Mouse (Mus musculus) CH12.LX (cell line): ENCODE data around the gene Bcl2l11. TPM values are rescaled to one million over a fixed set of nuclear protein-coding genes. Genes with fewer than 3 reads are reported as not detected.

Experiments
- DNase-seq: peaks from one replicate; pipeline ENCODE4 v3.0.0-alpha.2; 2013; ENCODE audit errors: extremely low read depth
- H3K27ac ChIP-seq: 2 replicates; pipeline ENCODE4 v1.5.1; 2012; ENCODE audit warnings: low read depth, mild to moderate bottlenecking, control low read depth, moderate library complexity; ENCODE audit not compliant: insufficient read depth
- H3K27me3 ChIP-seq: replicated peaks from 2 replicates; pipeline ENCODE3; 2012; ENCODE audit warnings: inconsistent platforms
- H3K36me3 ChIP-seq, 2 experiments: replicated peaks in 1 of 2; 2 replicates each; pipeline versions ENCODE3 to v1.6.1; 2012; ENCODE audit warnings: inconsistent platforms in 1 of 2, low read length in 1 of 2, mild to moderate bottlenecking in 1 of 2, mixed read lengths in 1 of 2, moderate library complexity in 1 of 2; ENCODE audit not compliant: control insufficient read depth in 1 of 2, insufficient read depth in 1 of 2
- H3K4me1 ChIP-seq, 2 experiments: 2 replicates each; pipeline ENCODE4 v1.6.1; 2012; ENCODE audit warnings: inconsistent platforms in 1 of 2, moderate library complexity in 1 of 2; ENCODE audit not compliant: insufficient read depth in 2 of 2, control insufficient read depth in 1 of 2
- H3K4me2 ChIP-seq: 2 replicates; pipeline ENCODE4 v1.6.1; 2012; ENCODE audit warnings: low read depth, mild to moderate bottlenecking, control low read depth; ENCODE audit not compliant: poor library complexity, insufficient read depth, severe bottlenecking
- H3K4me3 ChIP-seq, 3 experiments: fragments of 150-350 bp in 1 of 3; sonication (generic) in 1 of 3; replicated peaks in 1 of 3; 2 replicates each; pipeline versions ENCODE3 to v1.5.1; 2011 to 2012; ENCODE audit warnings: low read depth in 2 of 3, low read length in 2 of 3, mild to moderate bottlenecking in 2 of 3, moderate library complexity in 2 of 3, control low read depth in 1 of 3, improper control_type of control experiment in 1 of 3, inconsistent platforms in 1 of 3, mixed read lengths in 1 of 3; ENCODE audit not compliant: poor library complexity in 1 of 3
- H3K79me2 ChIP-seq: replicated peaks from 2 replicates; pipeline ENCODE4 v1.6.1; 2012; ENCODE audit warnings: mild to moderate bottlenecking, moderate library complexity; ENCODE audit not compliant: control insufficient read depth, poor library complexity, insufficient read depth, severe bottlenecking; ENCODE audit errors: extremely low read depth
- H3K9ac ChIP-seq: 2 replicates; pipeline ENCODE4 v1.6.1; 2012; ENCODE audit warnings: low read depth, mild to moderate bottlenecking, control low read depth, moderate library complexity; ENCODE audit not compliant: insufficient read depth
- H3K9me3 ChIP-seq: replicated peaks from 2 replicates; pipeline ENCODE3; 2012; ENCODE audit warnings: low read length, inconsistent platforms, mixed read lengths
- CHD1 ChIP-seq: IDR thresholded peaks from 2 replicates; pipeline ENCODE4 v1.6.1; 2012; ENCODE audit warnings: low read depth, low read length, improper control_type of control experiment, inconsistent platforms
- CTCF ChIP-seq, 2 experiments: IDR thresholded peaks in 1 of 2; conservative IDR thresholded peaks in 1 of 2; 2 replicates each; pipeline ENCODE4 v1.5.1; 2011 to 2012; ENCODE audit warnings: low read depth in 2 of 2, low read length in 2 of 2, improper control_type of control experiment in 1 of 2, inconsistent platforms in 1 of 2, mild to moderate bottlenecking in 1 of 2, moderate library complexity in 1 of 2
- E2F4 ChIP-seq: IDR thresholded peaks from 2 replicates; pipeline ENCODE4 v1.6.1; 2011; ENCODE audit warnings: low read depth, low read length, improper control_type of control experiment; ENCODE audit not compliant: insufficient replicate concordance
- ELF1 ChIP-seq: IDR thresholded peaks from 2 replicates; pipeline ENCODE4 v1.6.1; 2014; ENCODE audit warnings: low read depth, mild to moderate bottlenecking, inconsistent platforms, low read length, improper control_type of control experiment
- GABPA ChIP-seq: IDR thresholded peaks from 2 replicates; pipeline ENCODE4 v1.6.1; 2012; ENCODE audit warnings: low read depth, low read length, improper control_type of control experiment, inconsistent platforms; ENCODE audit not compliant: insufficient replicate concordance
- HCFC1 ChIP-seq: IDR thresholded peaks from 2 replicates; pipeline ENCODE4 v1.6.1; 2012; ENCODE audit warnings: low read depth, mild to moderate bottlenecking, inconsistent platforms, low read length, improper control_type of control experiment
- JUND ChIP-seq: conservative IDR thresholded peaks from 2 replicates; pipeline ENCODE4 v1.6.1; 2011; ENCODE audit warnings: low read depth, low read length, improper control_type of control experiment
- KAT2A ChIP-seq: IDR thresholded peaks from 2 replicates; pipeline ENCODE4 v1.6.1; 2012; ENCODE audit warnings: low read length, improper control_type of control experiment, inconsistent platforms; ENCODE audit not compliant: insufficient replicate concordance
- MAFK ChIP-seq: IDR thresholded peaks from 2 replicates; pipeline ENCODE4 v1.6.1; 2011; ENCODE audit warnings: low read length, improper control_type of control experiment; ENCODE audit not compliant: insufficient replicate concordance
- MAX ChIP-seq: IDR thresholded peaks from 2 replicates; pipeline ENCODE4 v1.6.1; 2011; ENCODE audit warnings: low read length, improper control_type of control experiment
- MEF2A ChIP-seq: IDR thresholded peaks from 2 replicates; pipeline ENCODE4 v1.6.1; 2014; ENCODE audit warnings: low read depth, mild to moderate bottlenecking, inconsistent platforms, low read length, improper control_type of control experiment, borderline replicate concordance
- MXI1 ChIP-seq: IDR thresholded peaks from 2 replicates; pipeline ENCODE4 v1.6.1; 2011; ENCODE audit warnings: mild to moderate bottlenecking, low read depth, low read length, improper control_type of control experiment
- MYC ChIP-seq: IDR thresholded peaks from 2 replicates; pipeline ENCODE4 v1.6.1; 2011; ENCODE audit warnings: low read depth, mild to moderate bottlenecking, improper control_type of control experiment, low read length
- NELFE ChIP-seq: IDR thresholded peaks from 2 replicates; pipeline ENCODE4 v1.6.1; 2011; ENCODE audit warnings: low read depth, low read length, improper control_type of control experiment
- NRF1 ChIP-seq: IDR thresholded peaks from 2 replicates; pipeline ENCODE4 v1.6.1; 2014; ENCODE audit warnings: low read depth, mild to moderate bottlenecking, inconsistent platforms, low read length, improper control_type of control experiment, moderate library complexity
- PAX5 ChIP-seq: IDR thresholded peaks from 2 replicates; pipeline ENCODE4 v1.6.1; 2012; ENCODE audit warnings: low read length, inconsistent platforms, mixed read lengths
- POLR2A ChIP-seq: IDR thresholded peaks from 2 replicates; pipeline ENCODE4 v1.6.1; 2011; ENCODE audit warnings: low read depth, mild to moderate bottlenecking, improper control_type of control experiment, low read length
- POLR2AphosphoS2 ChIP-seq: IDR thresholded peaks from 2 replicates; pipeline ENCODE4 v1.6.1; 2011; ENCODE audit warnings: low read depth, low read length, improper control_type of control experiment
- RAD21 ChIP-seq: IDR thresholded peaks from 2 replicates; pipeline ENCODE4 v1.6.1; 2011; ENCODE audit warnings: low read depth, mild to moderate bottlenecking, low read length, improper control_type of control experiment, moderate library complexity
- RCOR1 ChIP-seq: conservative IDR thresholded peaks from 2 replicates; pipeline ENCODE4 v1.6.1; 2012; ENCODE audit warnings: low read depth, mild to moderate bottlenecking, inconsistent platforms, low read length, improper control_type of control experiment
- SMC3 ChIP-seq: IDR thresholded peaks from 2 replicates; pipeline ENCODE4 v1.6.1; 2011; ENCODE audit warnings: low read depth, low read length, improper control_type of control experiment
- TBP ChIP-seq: conservative IDR thresholded peaks from 2 replicates; pipeline ENCODE4 v1.6.1; 2011; ENCODE audit warnings: low read depth, low read length, improper control_type of control experiment
- TCF12 ChIP-seq: IDR thresholded peaks from 2 replicates; pipeline ENCODE4 v1.6.1; 2014; ENCODE audit warnings: low read depth, mild to moderate bottlenecking, inconsistent platforms, low read length, improper control_type of control experiment
- UBTF ChIP-seq: IDR thresholded peaks from 2 replicates; pipeline ENCODE4 v1.6.1; 2012; ENCODE audit warnings: low read depth, mild to moderate bottlenecking, inconsistent platforms, low read length, improper control_type of control experiment, moderate library complexity
- USF1 ChIP-seq: IDR thresholded peaks from 2 replicates; pipeline ENCODE4 v1.6.1; 2014; ENCODE audit warnings: low read depth, mild to moderate bottlenecking, inconsistent platforms, low read length, improper control_type of control experiment
- USF2 ChIP-seq: conservative IDR thresholded peaks from 2 replicates; pipeline ENCODE4 v1.6.1; 2011; ENCODE audit warnings: low read depth, low read length, improper control_type of control experiment
- ZC3H11A ChIP-seq: IDR thresholded peaks from 2 replicates; pipeline ENCODE4 v1.6.1; 2012; ENCODE audit warnings: low read depth, mild to moderate bottlenecking, inconsistent platforms, low read length, improper control_type of control experiment
- ZKSCAN1 ChIP-seq: IDR thresholded peaks from 2 replicates; pipeline ENCODE4 v1.6.1; 2012; ENCODE audit warnings: low read depth, inconsistent platforms, low read length, improper control_type of control experiment, borderline replicate concordance
- ZMIZ1 ChIP-seq: IDR thresholded peaks from 2 replicates; pipeline ENCODE4 v1.6.1; 2012; ENCODE audit warnings: low read depth, mild to moderate bottlenecking, inconsistent platforms, low read length, improper control_type of control experiment
- ZNF384 ChIP-seq: IDR thresholded peaks from 2 replicates; pipeline ENCODE4 v1.6.1; 2012; ENCODE audit warnings: low read depth, low read length, improper control_type of control experiment, inconsistent platforms
- dilution Hi-C: fragments of 300-500 bp; cut with MboI; formaldehyde crosslinking; loops from 2 replicates; pipeline ENCODE4 v1.14.3; 2020; ENCODE audit warnings: low sequenced_read_pairs; ENCODE audit not compliant: extremely low pct_unique_long_range_greater_than_20kb, extremely low pct_ligation_motif_present
- in situ Hi-C: fragments of 300-500 bp; cut with MboI; formaldehyde crosslinking; loops from 3 replicates; pipeline ENCODE4 v1.14.3; 2019; ENCODE audit warnings: low sequenced_read_pairs, low pct_ligation_motif_present, low pct_unique_long_range_greater_than_20kb, mixed read lengths
- polyA plus RNA-seq: library from polyadenylated mRNA; unstranded; fragments of >175 nt; gene quantifications from 2 replicates; pipeline ENCODE4 v1.2.1, GENCODE M21; 2012; ENCODE audit warnings: low read depth; ENCODE audit not compliant: insufficient read length
- total RNA-seq, 2 experiments: library from RNA; depleted of rRNA; stranded (reverse); fragments of 300-350 nt in 1 of 2; fragments of >200 nt in 1 of 2; gene quantifications; 2 replicates each; pipeline ENCODE4 v1.2.3; 2012 to 2014

Gene Bcl2l11
- total and polyA plus RNA-seq, 3 experiments: 7.8 to 24.6 (median 11.6) TPM

- DNase-seq: no peak
- peak overlapping the region; percentile 62 for H3K9ac ChIP-seq
- TF ChIP-seq NRF1: no peak
- no peak for TF ChIP-seq TBP
- no peak for TF ChIP-seq POLR2AphosphoS2
- no peak for TF ChIP-seq MYC
- TF ChIP-seq RAD21: no peak
- no peak for TF ChIP-seq PAX5
- TF ChIP-seq MXI1: no peak
- TF ChIP-seq CTCF (conservative IDR thresholded peaks at IDR 0.05 in 1 of 2, IDR thresholded peaks at IDR 0.05 in 1 of 2; ENCODE audit: low read depth in 2 of 2, low read length in 2 of 2): no peak
- no peak for TF ChIP-seq MAX
- no peak for TF ChIP-seq USF1
- TF ChIP-seq HCFC1: no peak
- TF ChIP-seq RCOR1: no peak
- no peak for TF ChIP-seq JUND
- TF ChIP-seq SMC3: no peak
- TF ChIP-seq, all 38 proteins: peak for 0
- Histone ChIP-seq H3K4me3 (peak overlapping the region; percentile 79 to 86 (median 83)), H3K27me3 (no peaks in the 10 kb centered on the region), H3K9me3 (peaks cover 13% of the 10 kb centered on the region), H3K4me1 (peaks cover 0 to 20% of the 10 kb centered on the region in 2 experiments; a peak in 2 of 4 replicates), H3K79me2 (no peaks in the 10 kb centered on the region), H3K4me2 (peak overlapping the region; percentile 58), H3K36me3 (peaks cover 9 to 33% of the 10 kb centered on the region in 2 experiments), H3K27ac (peak overlapping the region; percentile 49)
- in situ Hi-C loops (no loop called here), dilution Hi-C loops (no loop called here)
Observed at GRCm38 (mm10) chr2:128126591-128127051, 783 bp downstream of the Bcl2l11 start.

GRCm38 (mm10) chr2:128127121-128127671 lies 1.4 kb downstream of the Bcl2l11 start:
- no peaks in the 10 kb centered on the region for H3K27me3 ChIP-seq
- peak overlapping the region; percentile 1 for H3K27ac ChIP-seq
- peaks cover 11 to 36% of the 10 kb centered on the region in 2 experiments for H3K36me3 ChIP-seq
- peak overlapping the region; percentile 66 for H3K4me2 ChIP-seq
- peaks cover 0 to 19% of the 10 kb centered on the region in 2 experiments; a peak in 2 of 4 replicates for H3K4me1 ChIP-seq
- H3K79me2 ChIP-seq: no peaks in the 10 kb centered on the region
- peak overlapping the region; percentile 79 to 86 (median 83) for H3K4me3 ChIP-seq
- dilution Hi-C loops (no loop called here), in situ Hi-C loops (no loop called here)
- DNase-seq: peak; percentile 87
- peak overlapping the region; percentile 62; the same call in 1 of the 2 replicates for H3K9ac ChIP-seq
- peaks cover 13% of the 10 kb centered on the region for H3K9me3 ChIP-seq
- TF ChIP-seq JUND (no peak), MYC (no peak), USF2 (no peak), MEF2A (no peak), MAFK (no peak), ZNF384 (no peak), MAX (no peak), UBTF (no peak; the same call in none of the 2 replicates), KAT2A (no peak), GABPA (no peak), RCOR1 (no peak), TBP (no peak), POLR2AphosphoS2 (no peak), NELFE (no peak), HCFC1 (no peak), SMC3 (peak; percentile 15; the same call in 1 of the 2 replicates), ZC3H11A (no peak), POLR2A (peak; percentile 55; the same call in 1 of the 2 replicates), CHD1 (no peak), RAD21 (no peak; the same call in 1 of the 2 replicates), ZKSCAN1 (no peak), NRF1 (peak; percentile 73), TCF12 (peak; percentile 58; the same call in 1 of the 2 replicates), ELF1 (no peak), E2F4 (no peak), ZMIZ1 (peak; percentile 37; the same call in 1 of the 2 replicates), CTCF (conservative IDR thresholded peaks at IDR 0.05 in 1 of 2, IDR thresholded peaks at IDR 0.05 in 1 of 2; ENCODE audit: low read depth in 2 of 2, low read length in 2 of 2) (no peak; a peak in 1 of 4 replicates)
